Mouse (Mus musculus) megakaryocyte progenitor cell, adult 5-6 weeks (primary cell): ENCODE results near the gene Il4. TPM values are rescaled to one million over a fixed set of nuclear protein-coding genes. Genes with fewer than 3 reads are reported as not detected.

Experiments used
- ATAC-seq: replicated peaks from 2 replicates; pipeline ENCODE4 v1.8.0; 2016; ENCODE audit warnings: mild to moderate bottlenecking, moderate TSS enrichment, inconsistent platforms; ENCODE audit not compliant: poor library complexity
- total RNA-seq, 2 experiments: library from RNA; stranded (forward) in 1 of 2; stranded (reverse) in 1 of 2; fragments of 157-497, 149-512 nt in 1 of 2; fragments of 200-1000 nt in 1 of 2; gene quantifications; 2 replicates each; pipeline versions ENCODE4 v1.2.3 to v1.2.4; 2015 to 2017

The Il4 gene
- total RNA-seq, 2 experiments from 2014 or later, result not detected

DNA sequence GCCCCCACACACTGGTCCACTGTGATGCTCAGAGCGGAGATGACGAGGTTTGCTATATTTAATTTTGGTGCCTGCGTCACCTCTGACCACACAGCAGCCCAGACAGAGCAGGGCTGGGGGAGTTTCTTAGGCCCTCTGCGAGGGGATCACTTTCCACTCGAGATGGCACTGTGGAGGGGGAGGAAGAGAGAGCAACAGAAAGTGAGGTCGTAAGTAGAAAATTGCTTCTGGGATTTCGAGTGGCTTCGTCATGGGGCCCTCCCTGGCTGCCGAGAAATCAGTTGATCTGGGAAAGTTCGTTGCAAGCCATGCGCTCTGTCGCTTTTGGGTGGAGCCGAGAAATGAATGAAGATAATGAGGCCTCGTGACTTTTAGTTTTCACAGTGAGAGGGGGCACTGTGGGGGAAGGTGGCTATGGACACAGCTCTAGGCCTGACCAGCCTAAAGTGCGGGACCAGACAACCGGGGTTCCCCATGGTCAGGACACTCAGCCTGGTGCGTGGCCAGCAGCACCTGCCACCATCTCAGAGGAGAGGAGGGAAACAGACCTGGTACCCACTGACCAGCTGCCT is 8.4 kb upstream of the Il4 start:
- ATAC-seq, result peak; percentile 42

DNA sequence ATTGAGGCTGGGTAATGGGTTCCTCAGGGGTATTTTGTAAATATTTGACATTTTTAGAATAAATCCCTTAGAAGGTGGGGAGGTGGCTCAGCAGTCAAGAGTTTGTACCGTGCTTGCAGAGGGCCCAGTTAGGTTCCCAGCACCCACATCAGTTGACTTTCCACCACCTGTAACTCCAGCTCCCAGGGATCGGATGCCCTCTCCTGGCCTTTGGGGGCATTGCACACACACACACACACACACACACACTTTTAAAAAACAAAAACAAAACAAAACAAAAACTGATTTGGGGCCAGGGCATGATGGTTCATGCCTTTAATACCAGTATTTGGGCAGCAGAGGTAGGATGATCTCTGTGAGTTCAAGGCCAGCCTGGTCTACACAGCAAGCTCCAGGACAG is 5.7 kb upstream of the Il4 start:
- no peak for ATAC-seq

DNA sequence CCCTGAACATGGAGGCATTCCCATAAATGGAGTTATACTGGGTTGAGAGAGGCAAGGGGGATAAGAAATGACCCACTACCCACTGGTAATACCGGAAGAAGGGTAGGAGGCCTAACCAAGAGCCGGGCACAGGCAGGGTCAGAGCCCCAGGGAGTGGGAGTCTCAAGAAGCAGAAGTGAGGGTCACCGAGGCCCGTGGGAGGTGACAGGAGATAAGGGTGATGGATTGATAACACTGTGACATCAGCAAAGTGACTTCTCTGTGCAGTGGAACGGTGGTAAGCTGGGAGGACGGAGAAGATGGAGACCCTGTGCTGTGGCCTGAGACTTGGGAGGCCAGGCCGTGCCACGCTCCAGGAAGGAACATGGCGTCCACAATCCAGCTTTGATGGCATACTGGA is 5.1 kb upstream of the Il4 start:
- ATAC-seq, result no peak

DNA sequence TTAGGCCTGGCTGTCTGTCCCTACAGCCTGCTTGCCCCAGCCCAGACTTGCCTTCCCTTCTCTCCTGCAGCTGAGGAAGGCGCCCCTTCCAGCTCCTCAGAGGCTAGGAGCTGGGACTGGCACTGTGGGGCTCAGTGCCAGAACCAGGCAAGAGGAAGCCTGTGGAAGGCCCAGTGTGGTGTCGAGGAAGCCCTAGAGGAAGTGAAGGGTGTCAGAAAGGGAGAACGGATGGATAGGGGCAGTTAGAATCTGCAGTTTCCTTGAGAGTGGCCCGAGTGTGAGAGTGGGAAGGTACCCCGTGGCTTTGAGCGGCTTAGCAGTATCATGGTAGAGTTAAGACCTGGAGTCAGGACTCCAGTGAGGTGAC is 4.0 kb upstream of the Il4 start:
- ATAC-seq, result 0 out of 2 replicates have a peak, but pooled peaks have one; percentile 7

DNA sequence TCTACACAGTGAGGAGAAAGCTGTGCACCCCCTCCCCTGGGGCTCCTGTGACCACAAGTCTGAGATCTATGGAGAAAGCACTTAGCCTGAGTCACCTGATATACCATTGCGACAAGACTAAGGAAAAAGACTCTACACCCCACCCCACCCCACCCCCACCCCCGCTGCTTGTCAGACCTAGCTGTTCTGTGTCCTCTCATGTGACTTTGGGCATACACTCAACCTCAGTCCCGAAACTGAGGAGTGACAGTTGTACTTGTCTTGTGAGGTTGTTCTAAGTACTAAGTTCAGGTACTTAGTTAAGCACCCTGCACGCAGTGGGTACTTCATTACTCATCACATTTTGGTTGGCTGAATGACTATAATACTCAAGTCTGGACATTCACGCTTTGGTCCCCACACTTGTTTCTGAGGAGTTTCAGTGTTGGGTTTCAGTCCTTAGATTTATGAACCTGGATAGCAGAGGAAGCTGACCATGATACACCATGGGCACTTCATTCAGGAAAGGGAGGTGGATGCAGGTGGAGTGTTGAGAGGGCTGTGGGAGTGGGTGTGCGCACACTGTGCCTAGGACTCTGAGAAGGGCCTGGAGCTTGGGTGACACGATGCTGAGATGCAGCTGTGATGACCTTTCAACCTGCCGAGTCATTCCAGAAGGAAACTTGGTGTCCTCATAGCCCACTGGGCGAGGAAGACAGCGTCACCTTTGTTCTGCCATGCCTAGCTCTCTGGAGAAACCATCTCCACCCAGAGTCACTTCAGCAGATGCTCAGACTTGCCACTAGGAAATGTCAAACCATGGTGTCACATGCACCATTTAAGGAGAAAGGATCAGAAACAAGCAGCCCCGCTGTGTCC is 3.3 kb upstream of the Il4 start:
- ATAC-seq, result no peak

DNA sequence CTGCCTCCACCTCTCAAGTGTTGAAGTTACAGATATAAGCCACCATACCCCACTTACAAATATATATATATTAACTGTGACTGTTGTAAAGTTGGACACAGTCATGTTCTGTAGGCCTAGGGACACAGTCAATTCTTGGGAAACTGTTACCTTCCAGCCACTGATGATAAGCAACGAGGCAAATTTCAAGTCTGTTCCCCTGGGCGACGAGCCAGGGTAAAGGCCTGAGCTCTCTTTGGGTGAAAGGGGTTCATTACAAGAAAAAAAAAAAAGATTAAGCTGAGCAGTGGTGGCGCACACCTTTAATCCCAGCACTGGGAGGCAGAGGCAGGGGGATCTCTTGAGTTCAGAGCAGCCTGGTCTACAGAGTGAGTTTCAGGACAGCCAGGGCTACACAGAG is 1.6 kb upstream of the Il4 start:
- no peak for ATAC-seq

DNA sequence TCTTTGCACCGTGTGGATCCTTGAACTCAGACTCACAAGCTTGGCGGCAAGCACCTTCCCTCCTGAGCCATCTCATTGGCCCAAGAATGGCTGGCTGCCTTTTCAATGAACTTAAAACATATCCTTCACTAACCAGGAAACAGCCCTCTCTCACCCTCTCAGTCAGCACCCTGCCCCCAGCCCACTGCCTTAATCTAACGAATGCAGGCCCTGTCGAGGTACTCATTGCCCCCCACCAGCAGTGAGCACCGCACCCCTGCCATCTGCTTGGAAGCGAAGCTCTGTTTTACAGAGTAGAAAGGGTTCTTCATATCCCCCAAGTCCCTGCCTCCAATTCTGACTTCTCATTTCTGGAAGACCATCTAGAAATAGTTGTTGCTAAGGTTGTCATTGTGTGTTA is 959 bp upstream of the Il4 start:
- peak; percentile 32; the same call in 1 of the 2 replicates for ATAC-seq

DNA sequence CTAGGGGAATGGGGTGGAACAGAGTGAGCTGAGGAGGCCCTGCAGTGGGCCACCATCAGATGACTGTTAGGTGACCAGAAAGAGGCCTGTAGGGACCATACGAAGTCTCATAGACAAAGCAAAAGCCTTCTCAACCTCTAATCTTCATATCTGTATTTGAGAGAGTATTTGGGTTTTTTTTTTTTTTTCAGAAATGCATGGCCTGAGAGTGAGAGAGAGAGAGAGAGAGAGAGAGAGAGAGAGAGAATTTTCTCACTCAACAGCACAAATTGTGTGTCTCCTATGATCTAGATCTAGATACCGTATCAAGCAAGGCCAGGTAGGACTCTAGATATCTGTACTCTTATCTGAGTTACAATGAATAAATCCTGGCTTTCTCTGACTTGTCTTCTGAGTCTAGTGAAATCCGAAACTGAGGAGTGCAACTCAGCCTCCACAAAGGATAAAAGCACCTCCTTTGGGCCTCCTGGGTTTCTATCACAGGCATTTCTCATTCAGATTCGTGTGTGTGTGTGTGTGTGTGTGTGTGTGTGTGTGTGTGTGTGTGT is 833 bp downstream of the Il4 start:
- no peak for ATAC-seq

DNA sequence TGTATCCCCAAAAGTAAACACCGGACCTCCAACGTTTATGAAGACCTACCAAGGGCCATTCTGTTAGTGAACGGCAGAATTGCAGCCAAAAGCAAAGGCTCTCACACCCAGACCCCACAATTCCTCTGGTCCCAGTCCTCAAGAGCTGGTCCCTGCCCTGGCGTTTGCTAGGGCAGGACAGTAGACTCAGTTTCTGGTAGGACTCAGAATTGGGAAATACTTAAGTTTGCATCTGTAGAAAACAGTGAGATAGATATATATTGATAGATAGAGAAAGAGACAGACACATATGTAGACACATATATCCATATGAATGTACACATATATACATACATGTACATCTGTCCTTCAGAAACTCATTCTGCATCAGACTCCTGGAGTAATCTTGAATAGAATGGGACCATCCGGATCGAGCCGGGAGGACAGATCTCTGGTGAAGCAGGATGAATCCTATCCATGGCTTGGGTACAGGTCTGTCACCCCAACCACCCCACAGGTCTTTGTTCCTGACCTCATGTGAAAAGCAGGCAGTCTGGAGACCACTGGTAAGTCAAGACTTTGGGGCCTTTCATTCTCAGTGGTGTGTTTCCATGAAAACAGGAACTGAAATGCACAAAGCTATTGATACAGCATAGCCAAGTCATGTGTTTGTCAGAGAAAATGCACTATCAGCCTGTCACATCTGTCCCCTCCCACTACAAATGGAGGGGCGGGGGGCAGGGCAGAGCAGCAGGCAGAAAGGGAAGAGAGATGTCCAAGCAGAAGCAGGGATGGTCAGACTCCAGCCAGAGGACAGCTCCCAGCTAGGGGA is 1.5 kb downstream of the Il4 start:
- ATAC-seq, result peak; percentile 70

DNA sequence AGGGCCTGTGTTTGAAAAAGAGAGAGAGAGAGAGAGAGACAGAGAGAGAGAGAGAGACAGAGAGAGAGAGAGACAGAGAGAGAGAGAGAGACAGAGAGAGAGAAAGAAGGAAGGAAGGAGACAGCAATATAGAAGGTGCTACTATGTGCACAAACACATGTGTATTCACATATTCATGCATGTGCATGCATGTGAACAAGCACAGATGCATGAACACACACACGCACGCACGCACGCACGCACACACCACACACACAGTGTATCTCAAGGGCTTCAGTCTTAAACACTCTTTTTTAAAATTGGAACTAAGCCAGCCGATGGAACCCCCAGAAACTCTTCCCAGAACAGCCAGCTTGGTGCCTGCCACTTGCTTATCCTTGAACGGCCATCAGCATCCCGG is 2.9 kb downstream of the Il4 start:
- no peak for ATAC-seq

DNA sequence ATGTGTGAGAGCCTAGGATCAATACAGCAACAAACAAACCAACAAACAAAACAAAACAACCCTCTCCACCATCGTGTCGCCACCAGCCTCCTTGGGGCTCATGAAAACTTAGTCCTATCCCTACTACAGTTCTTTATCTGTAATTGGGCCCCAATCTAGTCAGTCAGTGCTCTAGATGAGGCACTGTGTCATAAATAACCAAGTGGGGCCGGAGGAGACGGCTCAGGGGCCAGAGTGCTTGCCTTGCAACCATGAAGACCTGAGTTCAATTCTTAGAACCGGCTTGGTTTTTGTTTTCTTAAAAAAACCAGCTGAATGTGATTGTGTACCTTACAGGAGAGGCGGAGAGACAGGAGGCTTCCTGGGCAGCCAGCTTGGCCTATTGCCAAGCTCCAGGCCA is 3.3 kb downstream of the Il4 start:
- no peak for ATAC-seq

DNA sequence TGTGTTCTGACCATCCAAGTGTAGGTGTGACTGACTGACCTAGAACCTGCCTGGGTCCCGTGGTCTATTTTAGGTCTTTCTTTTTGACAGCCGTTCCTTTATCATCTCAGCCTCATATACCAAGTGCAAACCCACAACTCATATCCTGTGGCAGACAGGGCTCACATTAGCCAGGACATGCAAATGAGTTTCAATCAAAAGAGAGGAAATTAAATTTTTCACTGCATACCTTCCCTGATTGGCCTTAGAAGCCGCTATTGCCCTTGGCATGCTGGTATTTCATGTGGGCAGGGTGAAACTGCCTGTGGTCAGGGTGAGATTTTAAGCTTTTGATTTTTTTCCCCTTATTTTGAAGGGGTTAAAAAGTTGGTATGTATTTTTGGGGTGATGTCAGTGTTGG is 8.8 kb downstream of the Il4 start:
- ATAC-seq, result peak; percentile 20; the same call in 1 of the 2 replicates

DNA sequence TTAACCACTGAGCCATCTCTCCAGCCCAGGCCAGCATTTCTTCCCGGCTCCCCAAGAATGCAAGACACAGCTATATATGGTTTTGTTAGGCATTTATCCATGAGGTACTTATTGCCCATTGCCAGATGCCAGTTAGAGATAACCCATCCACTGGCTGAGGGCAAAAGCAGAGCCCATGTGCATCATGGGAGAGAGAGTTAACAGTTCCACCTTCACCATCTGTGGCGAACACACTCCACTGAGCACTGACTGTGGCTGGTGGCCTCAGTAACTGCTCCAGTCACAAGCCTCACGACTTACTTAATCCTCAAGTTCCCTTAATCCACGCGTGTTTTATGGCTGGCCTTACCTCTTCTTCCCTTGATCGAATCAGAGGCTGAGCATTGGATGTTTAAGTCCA is 9.2 kb downstream of the Il4 start:
- peak; percentile 80 for ATAC-seq

DNA sequence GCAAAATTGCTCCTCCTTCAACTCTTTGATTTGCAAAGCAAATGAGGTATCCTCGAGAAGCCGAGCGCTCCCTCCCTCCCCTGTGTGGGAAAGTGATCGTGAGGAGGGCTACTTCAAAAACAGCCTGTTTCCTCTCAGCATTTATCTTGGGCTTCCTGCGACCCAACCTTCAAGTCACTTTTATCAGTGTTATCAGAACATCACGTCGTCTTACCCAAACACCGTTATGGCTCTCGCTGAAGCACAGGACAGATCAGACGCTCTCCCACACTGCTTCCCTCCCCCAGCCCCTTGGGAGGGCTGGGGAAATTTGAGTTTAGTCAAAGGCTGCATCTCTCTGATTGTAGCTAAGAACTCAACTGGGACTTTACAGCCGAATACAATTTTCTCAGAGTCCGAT is 12.9 kb downstream of the Il4 start:
- ATAC-seq, result peak; percentile 49

DNA sequence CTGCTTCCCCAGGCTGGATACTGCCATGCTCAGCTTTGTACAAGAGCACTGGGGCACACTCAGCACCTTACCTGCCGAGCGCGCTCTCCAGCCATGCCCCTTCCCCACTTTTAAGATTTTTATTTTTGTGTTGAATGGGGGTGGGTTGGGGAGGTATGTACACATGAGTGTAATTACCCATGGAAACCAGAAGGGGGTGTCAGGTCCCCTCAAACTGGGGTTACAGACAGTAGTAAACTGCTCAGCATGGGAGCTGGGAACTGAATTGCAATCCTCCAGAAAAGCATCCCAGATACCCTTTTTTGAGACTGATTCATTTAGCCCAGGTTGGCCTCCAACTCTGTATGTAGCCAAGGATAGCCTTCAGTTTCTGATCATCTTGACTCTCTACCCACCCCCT is 13.5 kb downstream of the Il4 start:
- ATAC-seq, result no peak

DNA sequence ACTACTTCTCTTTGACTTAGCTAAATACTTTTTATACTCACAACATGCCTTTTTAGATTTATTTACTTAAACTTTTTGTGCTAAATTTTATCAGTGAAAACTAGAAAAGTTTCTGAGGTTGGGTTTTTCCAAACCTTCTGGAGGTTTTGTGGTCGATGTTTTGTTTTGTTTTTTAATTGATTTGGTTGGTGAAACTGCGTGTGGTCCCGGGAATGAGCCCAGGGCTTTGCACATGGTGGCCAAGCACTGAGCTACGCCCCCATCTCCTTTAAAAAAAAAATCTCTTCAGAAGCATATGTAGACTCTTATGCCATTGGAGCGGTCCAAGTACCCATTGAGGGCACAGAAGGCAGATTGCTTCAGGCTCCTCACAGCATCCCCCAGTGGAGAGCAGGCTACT is 27.4 kb downstream of the Il4 start:
- no peak for ATAC-seq

DNA sequence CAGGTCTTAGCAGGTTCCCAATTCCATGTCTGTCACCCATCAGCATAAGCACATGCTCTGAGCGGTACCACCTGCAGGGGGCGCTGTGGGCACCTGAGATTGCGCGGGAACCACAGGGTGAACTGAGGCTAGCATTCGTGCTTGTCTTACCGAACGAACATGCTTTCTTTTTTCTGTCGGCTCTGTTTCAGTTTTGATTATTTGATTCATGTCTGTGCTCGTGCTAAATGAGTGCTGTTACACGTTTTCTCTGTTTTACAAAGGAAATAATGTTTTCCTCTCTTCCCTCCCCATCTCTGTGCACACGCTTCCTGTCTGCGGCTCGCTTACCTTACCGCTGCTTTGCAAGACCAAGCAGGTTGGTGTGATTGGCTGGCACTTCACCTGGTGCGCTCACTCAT is 28.1 kb downstream of the Il4 start:
- peak; percentile 96 for ATAC-seq

DNA sequence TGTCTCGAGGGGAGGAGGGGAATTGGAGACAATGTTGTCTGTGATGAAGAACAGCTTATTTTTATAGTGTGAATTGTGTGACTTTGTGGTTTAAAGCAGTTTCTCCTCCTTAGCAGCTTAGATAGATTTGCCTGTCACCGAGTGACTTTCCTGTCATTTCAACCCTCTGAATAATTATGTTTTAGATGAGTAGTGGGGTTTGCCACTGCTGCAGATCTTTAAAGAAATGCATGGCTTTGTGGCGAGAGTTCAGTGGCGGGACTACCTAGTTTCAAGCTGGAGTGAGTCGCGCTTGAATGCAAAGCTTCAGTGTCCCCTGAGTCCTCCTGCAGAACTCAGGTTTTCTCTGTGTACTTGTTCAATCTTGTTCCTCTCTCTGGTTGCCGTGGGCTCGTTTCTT is 30.2 kb downstream of the Il4 start:
- no peak for ATAC-seq

DNA sequence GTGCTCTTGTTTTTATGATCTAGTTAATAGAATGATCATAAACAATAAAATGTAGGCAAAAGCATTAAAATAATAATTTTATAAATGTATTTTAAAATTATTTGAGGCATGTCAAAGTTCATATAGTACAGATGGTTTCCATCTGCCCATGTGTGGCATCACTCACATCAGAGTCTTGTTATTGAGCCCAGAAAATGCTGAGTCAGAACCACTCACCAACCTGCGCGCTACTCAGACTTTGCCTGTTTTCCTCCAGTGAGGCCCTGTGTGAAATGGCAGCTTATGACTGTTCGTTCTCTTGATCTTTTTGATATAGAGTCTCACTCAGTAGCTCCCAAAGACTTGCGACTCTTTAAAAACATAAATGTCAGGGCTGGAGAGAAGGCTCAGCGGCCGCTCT is 33.0 kb downstream of the Il4 start:
- ATAC-seq, result no peak

DNA sequence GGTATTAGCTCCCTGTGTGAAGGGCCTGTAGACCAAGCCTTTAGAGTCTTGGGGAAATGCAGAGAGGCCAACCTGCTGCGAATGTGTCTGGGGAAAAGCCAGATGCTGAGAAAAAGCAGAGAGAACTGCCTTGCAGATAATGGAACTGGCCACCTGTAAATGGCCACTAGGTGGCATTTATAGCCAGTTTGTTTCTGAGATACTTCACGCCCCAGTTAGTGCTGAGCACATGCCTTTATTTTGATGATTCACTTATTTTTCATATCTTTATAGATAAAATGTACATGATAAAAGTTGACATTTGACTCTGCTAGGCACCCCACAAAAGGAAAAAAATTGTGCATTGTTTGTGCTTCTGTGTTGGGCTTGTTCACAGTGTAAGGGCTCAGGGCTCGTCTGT is 33.6 kb downstream of the Il4 start:
- peak; percentile 81 for ATAC-seq

DNA sequence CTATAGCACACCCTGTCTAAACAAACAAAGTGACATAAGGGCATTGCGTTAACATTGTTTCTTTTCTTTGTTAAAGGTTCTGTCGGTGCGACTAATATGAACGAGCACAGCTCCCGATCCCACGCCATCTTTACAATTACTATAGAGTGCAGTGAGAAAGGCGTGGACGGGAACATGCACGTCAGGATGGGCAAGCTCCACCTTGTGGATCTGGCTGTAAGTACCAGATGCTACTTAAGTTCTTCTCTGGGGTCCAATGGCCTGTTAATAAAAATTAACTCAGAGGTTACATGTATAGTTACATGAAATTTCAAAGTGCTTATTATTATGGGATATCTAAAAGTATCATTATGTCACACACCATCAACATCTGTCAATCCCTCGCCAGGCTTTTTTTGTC is 35.3 kb downstream of the Il4 start:
- no peak for ATAC-seq

DNA sequence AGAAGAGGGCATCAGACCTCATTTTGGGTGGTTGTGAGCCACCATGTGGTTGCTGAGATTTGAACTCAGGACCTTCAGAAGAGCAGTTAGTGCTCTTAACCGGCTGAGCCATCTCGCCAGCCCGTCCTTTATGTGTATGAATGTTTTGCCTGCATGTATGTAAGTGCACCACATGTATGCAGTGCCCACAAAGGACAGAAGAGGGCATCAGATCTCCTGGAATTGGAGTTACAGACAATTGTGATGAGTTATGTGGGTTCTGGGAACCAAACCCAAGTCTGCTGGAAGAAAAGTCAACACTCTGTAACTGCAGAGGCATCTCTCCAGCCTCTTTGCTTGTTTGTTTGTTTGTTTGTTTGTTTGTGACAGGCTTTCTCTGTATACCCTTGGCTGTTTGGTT is 37.9 kb downstream of the Il4 start:
- no peak for ATAC-seq
